Mouse (Mus musculus): ENCODE results near the gene Spag16.

DNA sequence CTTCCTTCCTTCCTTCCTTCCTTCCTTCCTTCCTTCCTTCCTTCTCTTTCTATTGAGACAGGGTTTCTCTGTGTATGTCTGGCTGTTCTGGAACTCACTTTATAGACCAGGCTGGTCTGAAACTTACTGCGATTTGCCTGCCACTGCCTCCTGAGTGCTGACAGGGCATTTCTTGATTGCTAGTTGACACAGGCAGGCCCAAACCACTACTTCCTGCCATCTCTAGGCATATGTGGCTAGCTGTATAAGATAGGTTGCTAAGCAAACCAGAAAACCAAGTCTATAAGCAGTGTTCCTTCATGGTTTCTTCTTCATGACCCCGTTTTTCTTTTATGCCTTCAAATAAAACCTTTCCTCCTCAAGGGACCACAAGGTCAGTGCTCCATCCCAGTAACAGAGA lies 4.2 kb downstream of the Spag16 start:
- TF ChIP-seq CTCF (IDR thresholded peaks at IDR 0.05; ENCODE audit: control insufficient read depth, insufficient read depth, insufficient replicate concordance, low read depth, low read length) (no peak), POLR2A (IDR thresholded peaks at IDR 0.05; ENCODE audit: control insufficient read depth, low read depth, low read length) (no peak)
